Mouse (Mus musculus) T-helper 1 cell (primary cell): ENCODE data around the gene Ihh.

Experiments used
- in situ Hi-C: fragments of 300-600 bp; cut with MboI, MseI; formaldehyde crosslinking; loops from one replicate; pipeline ENCODE4 v1.15.1; 2025; ENCODE audit warnings: high pct_unique_total_duplicates

The Ihh gene

DNA sequence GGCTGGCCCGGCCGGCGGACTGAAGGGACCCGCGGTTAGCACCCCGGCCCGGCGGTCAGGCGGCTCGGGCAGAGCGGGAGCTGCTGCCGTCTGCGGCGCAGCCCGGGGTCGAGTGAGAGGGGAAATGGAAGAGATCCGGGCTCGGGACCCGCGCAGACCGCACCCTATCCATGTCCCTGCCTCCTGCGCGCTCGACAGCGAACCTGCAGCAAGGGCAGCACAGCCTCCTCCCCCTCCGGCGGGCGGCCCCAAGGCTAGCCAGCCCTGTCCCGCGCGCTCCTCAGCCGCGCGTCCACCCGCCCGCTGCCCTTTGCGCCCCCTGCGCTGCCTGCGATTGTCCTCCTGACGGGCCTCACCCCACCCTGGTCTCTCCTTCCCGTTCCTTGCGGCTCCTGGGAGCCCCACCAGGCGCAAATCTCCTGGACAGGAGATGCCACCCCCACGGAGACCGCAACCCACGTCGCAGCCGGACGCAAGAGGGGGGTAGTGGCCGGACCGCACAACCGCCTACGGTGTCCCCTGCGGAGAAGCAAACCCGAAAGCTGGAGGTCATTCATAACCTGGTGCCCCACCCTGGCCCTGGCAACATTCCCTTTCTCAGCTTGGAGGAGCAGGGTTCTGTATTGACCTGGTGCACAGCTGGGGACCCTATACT, at the start of gene Ihh:
Gene Ihh, minus strand, starts transcription at position 117 of the 655 bp plus-strand sequence.
- in situ Hi-C loops = no loop called here

DNA sequence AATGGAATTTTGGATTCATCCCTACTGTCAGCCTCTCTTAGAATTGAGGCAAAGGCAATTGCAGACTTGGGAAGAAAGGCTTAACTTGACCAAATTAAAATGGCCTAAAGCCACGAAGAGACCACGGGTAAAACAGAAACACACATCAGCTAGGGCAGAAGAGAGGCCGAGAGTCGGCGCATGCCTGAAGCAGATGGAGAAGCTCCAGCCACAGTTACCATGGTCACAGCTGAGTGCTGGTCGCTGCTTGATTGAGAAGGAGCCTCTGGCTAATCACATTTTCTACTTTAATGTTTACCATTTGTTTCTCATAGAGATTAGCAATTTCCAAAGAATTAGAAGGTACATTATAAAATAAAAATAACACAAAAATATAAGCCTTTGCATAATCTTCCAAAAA, 49.7 kb upstream of the Ihh start:
- in situ Hi-C loops = loop anchor here (25.0 kb wide), 1 partner anchor 839 kb away; the partner anchor contains the start of gene Cxcr2

DNA sequence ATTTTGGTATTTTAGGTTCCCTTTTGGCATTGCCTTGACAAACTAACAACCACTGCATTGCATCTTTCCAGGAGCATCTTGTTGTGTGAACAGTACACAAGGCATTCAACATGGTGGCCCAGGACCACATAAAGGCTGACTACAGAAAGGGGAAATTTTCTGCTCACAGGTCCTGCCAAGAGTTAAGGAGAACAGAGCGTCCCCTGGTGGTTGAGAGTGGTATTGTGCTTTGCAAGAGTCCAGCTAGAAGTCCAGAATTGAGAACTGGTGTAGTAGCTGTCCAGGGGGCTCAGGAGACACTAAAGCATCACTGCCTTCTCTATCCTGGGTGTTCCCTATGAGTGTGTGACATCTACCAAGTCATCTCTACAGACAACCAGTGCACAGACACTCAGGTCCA, 49.0 kb upstream of the Ihh start:
- in situ Hi-C loops = loop anchor here (25.0 kb wide), 1 partner anchor 838 kb away; the partner anchor contains the start of gene Cxcr2

DNA sequence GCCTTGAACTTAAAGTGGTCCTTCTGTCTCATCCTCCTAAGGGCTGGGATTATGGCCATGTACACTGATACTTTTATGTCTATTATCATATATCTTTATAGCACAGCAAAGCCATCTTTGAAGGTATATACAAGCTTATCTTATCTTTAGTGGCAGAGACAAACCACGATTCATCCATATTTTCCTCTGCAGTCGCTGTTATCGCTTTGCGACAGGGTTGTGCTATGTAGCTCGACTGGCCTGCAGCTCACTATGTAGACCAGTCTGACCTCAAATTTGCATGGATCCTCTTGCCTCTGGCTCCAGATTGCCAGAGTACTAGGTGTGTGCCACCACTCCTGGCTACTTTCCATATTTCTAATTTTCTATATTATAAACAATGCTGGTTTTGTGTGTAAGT, 47.7 kb upstream of the Ihh start:
- in situ Hi-C loops = no loop called here

DNA sequence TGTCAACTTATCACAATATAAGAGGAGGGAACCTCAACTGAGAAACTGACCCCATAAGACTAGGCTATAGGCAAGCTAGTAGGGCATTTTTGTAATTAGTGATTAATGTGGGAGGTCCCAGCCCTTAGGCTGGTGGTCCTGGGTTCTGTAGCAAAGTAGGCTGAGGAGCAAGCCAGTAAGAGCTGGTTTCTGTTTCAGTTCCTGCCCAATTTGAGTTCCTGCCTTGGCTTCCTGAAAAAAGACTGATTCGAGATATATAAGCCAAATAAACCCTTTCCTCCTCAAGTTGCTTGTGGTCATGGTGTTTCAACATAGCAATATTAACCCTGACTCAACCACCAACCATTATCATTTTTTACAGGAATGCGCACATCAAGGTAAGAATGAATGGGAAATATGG, 45.8 kb upstream of the Ihh start:
- in situ Hi-C loops = no loop called here

DNA sequence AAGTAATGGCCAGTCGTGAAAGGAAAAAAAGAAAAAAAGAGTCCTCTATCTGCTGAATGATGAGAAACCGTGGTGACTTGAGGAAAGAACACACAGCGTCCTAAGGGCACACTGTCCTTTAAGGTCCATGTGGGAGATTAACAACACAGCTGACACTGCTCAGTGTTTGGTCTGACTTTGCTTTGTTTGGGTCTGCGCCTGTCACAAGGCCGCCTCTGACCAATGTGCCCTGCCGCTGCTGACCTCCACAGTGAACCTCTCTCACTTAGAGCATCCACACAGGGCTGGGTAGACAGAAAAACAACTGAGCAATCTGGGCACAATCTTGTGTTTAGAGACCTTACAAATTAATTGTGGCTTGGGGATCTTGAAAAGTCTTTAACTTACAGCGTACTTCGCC, 25.5 kb upstream of the Ihh start:
- in situ Hi-C loops = no loop called here

DNA sequence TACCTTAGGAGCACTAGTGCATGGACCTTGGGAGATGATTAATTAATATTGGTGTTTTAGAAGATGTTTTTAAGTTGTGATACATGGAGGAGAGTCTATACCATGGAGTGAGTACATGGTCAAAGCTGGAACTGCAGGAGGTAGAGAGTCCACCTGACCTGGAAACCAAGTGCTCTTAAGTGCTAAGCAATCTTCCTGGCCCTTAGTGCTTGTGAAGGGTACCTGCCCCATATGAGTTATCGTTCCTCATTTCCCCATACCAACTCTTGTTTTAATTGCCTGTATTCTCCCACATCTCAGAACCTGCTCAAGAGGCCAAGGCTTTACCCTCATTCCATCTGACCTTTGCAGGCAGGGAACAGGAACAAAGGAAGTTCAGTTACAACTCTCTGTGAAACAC, 24.5 kb upstream of the Ihh start:
- in situ Hi-C loops = no loop called here

DNA sequence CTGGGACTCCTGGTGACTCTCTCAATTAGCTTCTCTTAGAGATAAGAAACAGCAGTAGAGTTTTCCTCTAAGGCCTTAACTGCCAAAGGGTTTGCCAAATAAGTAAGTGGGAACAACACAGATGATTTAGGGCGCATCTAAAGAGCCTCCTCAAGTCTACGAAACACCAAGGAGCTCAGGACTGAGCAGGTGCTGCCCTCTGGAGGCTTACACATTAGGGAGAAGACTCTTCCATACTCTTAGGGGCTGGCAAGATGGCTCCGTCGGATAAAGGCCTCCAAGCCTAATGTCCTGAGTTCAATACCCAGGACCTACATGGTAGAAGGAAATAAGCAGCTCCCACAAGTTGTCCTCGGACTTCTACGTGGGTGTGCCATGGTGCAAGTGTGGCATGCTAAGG, 22.1 kb upstream of the Ihh start:
- in situ Hi-C loops = no loop called here

DNA sequence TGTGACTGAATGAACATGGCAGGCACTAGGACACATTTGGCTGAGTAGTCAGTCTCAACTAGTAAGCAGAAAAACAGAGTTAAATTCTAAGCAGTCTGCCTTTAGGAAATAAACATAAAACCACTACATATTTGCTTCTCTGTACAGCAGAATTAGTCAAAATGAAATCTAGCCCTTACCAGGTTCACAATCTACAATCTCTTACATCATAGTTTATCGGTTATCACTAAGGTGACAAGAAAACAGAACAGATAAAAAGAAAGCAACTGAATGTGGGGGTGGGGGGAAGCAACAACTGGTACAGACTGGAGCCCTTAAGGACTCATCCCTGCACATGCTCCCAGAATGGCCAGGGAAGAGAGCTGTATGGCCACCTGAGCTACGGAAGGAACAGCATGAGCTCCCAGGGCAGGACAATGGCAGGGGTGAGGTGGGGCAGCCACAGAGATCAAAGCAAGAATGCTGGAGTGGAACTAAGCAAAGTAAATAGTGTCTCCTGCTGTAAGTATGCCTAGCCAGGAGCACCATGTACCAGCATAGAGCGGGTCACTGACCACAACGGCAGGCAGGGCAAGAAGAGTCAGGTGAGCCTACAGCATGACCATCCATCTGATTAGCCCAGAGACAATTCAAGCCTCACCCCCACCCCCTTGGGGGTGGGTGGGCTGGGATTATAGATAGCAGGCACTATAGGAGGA, 20.0 kb upstream of the Ihh start:
- in situ Hi-C loops = no loop called here

DNA sequence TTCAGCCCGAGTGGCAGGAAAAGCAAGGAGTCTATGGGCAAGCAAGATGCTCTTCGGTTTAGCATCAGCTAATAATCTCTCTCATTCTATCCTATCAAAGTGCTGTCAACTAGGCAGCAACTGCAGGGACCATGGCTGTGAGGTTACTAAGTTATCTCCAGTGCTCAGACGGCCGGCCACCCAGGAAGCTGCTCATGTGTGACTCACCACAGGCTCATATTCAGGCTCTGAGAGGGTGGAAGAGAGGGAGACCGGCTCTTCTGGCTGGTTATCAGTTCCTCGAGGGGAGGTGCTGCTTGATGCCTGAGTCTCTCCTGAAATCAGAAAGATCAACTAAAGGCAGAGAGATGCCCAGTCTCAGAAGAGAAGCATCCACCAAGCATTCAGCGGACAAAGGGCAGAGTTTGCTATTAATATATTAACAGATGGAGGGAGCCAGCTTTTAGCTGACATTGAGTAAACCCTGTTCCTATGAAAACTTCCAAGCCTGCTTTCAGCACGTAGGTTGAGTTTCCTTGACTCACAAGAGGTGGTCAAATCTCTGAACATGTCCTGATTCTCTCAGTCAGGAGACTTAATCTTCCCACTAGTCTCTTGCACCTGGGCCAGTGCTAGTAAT, 16.6 kb upstream of the Ihh start:
- in situ Hi-C loops = no loop called here

DNA sequence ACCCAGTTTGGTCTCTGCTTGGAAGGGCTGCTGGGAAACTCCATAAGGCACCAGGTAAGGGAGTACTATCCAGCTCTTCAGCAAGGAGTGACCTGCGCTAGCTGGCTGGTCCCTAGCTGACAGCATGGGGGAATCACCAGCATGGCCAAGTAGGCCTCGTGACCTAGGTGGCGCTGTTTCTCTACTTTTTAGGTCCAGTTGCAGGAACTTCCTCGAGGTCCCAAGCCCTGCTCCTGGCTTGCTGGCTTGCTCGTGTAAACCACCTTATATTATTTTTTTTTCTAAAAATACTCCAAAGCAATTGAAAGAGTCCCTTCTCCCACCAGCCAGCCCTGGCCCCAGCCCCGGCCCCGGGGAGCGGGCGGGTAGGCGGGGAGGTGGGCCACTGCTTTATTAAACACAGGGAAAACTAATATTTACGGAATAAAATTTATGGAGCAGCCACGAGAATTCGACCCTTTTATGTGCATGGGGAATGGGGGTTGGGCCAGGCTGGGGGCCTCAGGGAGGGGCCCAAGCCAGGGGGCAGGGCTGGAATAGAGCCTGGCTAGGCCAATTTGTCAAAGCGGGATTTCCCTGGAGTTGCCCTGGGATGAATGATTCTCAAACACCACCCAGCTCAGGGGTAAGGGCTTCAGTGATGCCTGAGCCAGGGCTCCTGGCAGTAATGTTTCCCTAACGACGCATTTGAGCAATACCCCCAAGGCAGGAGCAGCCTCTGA, 13.2 kb upstream of the Ihh start:
- in situ Hi-C loops = no loop called here

DNA sequence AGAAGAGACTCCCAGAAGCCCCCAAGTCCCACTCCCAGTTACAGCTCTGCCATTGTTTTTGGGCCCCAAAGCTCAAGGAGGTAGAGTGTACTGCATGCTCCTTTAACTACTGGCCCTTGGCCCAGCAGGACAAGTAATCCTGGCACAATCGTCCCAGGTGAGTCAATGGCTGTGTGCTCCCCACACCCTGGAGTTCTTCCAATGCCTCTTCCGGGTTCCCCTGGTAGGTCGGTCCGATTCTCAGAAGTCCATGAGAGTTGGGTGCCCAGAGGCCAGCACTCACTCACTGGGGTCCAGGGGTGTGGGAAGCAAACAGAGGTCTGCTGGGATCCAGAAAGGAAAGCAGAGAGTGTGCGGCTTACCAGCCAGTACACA, 11.4 kb upstream of the Ihh start:
- in situ Hi-C loops = no loop called here

DNA sequence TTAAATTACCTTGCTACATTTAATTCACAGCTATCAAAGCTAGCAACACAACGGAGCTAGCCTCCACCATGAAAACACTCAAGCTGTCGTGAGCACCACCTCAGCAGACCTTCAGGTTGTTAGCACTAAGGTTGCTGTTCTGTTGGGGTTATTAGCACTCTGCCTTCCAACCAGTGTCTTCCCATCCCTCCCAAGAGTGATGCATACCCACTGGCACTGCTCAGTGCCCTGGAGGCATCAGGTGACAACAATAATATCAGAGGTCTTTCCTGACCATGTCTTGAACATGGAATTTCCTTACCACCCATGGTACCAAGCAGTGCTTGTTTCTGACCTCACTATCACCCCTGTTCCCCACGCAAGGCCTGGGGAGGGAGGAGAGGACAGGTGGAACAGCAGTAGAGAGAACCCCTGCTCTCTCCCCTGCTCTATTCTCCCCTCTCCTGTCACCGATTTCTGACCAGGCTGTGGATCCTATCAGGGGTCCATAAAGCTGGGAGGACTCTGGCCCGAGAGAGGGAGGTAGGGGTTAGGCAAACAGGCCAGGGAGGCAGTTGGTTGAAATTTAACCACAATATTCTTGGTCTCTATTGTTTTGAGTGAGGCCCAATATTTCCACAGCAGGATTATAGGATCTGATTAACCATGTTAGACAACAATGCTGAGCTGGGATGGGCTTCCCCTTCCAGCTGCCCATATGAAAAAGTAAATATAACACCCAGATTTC, 10.8 kb upstream of the Ihh start:
- in situ Hi-C loops = no loop called here

DNA sequence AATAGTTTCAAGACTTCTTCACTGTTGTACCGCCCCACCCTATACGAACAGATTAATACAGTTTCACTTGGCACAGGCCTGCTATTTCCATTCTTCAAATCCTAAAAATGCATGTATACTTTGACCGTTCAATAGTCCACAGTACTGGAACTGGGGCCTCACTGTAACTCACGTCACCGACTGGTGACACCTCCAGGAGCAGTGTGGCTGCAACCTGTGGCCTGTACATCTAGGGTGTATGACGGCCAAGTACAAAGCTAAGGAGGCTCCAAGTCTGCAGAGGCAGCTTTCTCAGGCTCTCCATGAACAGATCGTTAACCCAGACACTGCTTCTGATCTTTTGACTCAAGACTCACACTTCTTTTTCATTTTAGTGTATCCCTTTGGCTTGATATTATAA, 10.2 kb upstream of the Ihh start:
- in situ Hi-C loops = no loop called here

DNA sequence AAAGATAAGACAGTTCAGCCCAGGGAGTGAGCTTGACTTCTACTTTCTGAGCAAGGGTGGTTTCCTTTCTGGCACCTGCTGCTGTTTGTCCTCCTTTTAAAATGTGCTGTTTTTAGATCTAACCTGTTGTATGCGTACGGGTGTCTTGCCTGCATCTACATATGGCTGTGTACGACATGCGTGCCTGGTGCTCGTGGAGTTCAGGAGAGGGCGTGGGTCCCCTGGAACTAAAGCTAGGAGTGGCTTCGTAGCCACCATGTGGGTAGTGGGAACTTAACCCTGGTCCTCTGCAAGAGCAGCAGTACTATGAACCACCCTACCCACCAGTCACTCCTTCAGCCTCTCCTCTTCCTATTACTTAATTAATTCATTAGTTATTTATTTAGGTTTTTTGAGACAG, 8.6 kb upstream of the Ihh start:
- in situ Hi-C loops = no loop called here

DNA sequence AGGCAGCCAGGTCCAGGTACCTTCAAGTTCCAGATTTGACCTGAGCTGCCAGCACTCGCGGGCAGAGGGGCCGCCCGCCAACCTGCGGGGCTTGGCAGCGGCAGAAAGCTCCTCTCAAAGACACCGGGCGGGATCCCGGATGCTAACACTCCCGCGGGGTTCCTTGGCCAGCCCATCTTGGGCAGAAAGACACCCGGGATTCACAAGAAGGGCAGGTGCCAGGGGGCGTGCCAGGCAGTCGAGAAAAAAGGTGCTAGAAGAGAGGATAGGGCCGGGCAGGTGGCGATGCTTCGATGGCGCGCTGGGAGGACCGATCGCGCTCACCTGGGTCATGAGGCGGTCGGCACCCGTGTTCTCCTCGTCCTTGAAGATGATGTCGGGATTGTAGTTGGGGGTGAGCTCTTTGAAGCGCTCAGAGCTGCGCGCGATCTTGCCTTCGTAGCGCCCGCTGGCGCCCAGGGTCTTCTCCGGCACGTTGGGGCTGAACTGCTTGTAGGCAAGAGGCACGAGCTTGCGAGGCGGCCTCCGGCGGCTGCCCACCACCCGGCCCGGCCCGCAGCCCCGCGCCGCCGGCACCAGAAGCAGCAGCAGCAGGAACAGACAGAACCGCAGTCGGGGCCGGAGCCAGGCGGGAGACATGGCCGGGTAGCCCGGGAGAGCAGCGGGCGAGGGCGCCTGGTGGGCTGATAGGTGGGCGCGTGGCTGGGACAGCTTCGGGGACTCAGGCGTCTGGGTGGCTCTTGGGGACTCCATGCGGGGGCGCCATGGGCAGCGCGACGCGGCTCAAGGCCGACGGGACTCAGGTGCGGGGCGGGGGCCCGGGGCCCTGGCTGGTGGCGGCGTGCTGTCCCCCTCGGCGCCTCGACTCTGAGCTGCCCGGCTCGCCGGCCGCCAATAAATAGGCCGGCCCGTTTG, 639 bp downstream of the Ihh start:
- in situ Hi-C loops = no loop called here

DNA sequence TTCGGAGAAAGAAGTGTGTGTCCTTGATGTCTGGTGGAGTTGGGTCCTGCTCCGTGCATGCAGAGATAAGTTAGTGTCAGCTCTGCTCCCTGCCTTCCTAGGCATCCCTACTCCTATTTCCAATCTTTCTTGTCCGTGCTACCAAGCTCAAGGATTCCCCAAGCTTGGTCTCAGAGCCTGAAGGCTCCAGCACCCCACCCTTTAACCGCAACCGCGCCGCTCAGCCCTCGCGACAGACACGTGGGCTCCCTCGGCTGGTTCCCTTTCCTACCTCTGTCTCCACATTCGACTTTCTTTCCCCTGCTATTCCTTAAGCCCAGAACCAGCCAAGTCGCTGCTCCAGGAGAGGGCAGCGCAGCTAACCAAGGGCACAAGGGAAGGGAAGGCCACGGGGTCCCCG, 1.4 kb downstream of the Ihh start:
- in situ Hi-C loops = no loop called here

DNA sequence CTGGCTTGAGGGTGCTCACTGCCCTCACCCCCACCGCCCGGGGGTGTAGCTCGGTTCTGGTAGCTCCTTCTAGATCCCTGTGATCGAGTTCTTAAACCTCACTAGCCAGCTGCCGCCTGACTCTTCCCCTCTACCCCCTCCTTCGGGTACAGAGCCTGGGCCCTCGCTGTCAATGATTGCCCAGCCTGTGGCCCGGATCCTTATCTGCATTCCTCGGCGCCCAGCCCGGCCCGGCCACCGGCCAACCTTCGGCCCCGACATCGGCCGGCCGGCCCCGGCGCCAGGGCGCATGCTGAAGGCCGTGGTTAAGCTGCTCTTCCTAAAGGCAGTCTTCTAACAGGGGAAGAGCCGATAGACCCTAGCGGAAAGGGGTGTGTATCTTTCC, 1.8 kb downstream of the Ihh start:
- in situ Hi-C loops = loop anchor here (5.0 kb wide), 2 partner anchors 68 to 178 kb away; partner anchors contain the start of gene Nhej1

DNA sequence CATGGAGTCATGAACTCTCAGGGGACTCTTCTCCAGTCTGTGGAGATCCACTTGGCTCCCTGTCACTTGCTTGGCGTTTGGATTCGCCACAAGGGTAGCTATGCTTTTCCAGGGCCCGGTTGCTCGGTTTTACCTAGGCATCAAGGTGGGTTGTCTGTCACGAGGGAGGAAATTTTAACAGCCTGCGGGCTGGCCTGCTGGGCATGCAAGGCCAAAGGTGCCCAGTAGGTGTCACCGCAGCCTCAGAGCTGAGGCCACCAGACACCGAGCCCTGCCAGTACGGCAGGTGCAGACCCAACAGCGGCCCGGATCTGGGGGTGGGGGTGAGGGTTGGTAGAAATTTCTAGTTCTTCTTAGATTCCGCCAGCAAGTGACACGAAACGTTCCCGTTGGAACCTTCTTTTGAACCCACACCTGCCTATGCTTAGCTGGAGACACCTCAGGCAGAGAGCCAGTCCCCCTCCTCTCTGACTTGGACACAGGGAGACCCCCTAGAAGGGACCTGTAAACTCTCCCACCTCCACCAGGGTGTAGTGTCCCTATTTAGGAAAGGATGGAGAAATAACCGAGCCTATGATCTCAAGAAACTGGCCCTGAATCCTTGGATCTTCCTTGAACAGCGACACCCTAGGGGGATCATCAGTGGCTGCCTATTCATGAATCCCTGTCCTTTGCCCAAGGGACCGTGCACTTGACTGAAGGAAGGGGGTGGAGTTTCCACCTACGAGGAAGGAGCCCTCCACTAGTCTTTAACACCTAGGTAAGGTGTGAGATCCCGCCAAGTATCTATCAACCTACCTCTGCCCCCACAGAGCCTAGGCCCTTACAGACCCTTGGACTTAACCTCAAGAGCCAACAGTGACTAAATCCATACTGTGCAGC, 2.4 kb downstream of the Ihh start:
- in situ Hi-C loops = loop anchor here (5.0 kb wide), 2 partner anchors 68 to 178 kb away; partner anchors contain the start of gene Nhej1
